In the genomic region with DNA sequence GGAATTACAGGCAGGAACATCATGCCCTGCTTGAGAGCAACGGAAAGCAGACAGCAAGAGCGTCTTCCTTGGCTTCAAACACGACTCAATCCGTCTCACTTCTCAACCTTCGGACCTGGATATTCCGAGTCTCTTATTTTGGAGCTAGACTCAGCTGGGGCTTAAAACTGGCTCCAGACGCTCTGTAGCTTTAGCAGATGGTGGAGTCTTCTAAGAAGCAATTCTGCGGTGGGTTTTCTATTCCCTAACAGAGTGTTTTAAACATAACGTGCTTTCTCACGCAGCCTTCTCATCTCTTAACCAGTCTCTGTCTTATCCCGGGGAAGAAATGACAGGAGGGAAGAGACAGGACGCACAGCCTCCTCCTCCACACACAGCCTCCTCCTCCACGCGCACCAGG, we compare ENCODE assay signal across 18 mouse cellular contexts. TPM values are rescaled to one million over a fixed set of nuclear protein-coding genes. Genes with fewer than 3 reads are reported as not detected.
A peak's percentile ranks its signal among the peaks of the same experiment; 100 is the strongest.
DNase-seq lines count a peak whose midpoint lies in the region; TF ChIP-seq lines count a peak whose summit lies in the region.
"Had no signal": no experiment of that assay in that cellular context is flagged by ENCODE, and none has a peak within 500 bp of the region (broad histone marks: within the 10 kb centered on the region; RNA-seq: fewer than 3 reads in every experiment).

No protein-coding gene starts in this region.

- no peak overlapping the region for H3K4me3 ChIP-seq in layer of hippocampus, adult 2 months
- H3K4me3 ChIP-seq: embryonic facial prominence, embryonic 12.5 days; heart, adult 2 months; heart, embryonic 12.5 days; hindbrain, embryonic 15.5 days had no signal

- peak; percentile 34 to 51 for DNase-seq in frontal cortex, adult 2 months (ENCODE audit: extremely low spot score in 1 of 2, low spot score in 1 of 2)
- no peak for DNase-seq in frontal cortex, postnatal 14 days (ENCODE audit: low spot score in 2 of 2)
- DNase-seq in layer of hippocampus, adult 2 months (ENCODE audit: low spot score in 2 of 2): no peak
- no peak for DNase-seq in layer of hippocampus, adult 9-10 months (ENCODE audit: low spot score)
- DNase-seq in right cerebral cortex, adult 18-20 months: peak; percentile 30
- no peak for DNase-seq in right cerebral cortex, postnatal 4 days
- DNase-seq in brain, adult 2 months (ENCODE audit: low read depth, low spot score): peak; percentile 43
- DNase-seq in lung, postnatal 4 days: no peak
- DNase-seq: adrenal gland, postnatal 10 days; cerebellum, adult 11-12 months; cerebellum, adult 9-10 months; cerebellum, postnatal 25 days; gastrocnemius, postnatal 36 days; heart, adult 2 months; heart, postnatal 36 days had no signal

- H3K27ac ChIP-seq in layer of hippocampus, adult 2 months: peak overlapping the region; percentile 39; the same call in 1 of the 2 replicates
- H3K27ac ChIP-seq: embryonic facial prominence, embryonic 12.5 days; heart, adult 2 months; hindbrain, embryonic 15.5 days had no signal

- no peak for TF ChIP-seq CTCF in layer of hippocampus, adult 2 months (conservative IDR thresholded peaks at IDR 0.05)

RNA-seq across cellular contexts. Expression of a gene that starts 3.3 kb away (rescaled TPM):
- 13.3 and 15.3 TPM in 2 replicates for polyA plus RNA-seq in frontal cortex, adult 2 months (2012; rRNA removed)
- total RNA-seq in layer of hippocampus, adult 2 months (2021): 10 to 100 TPM; 18.8 to 21.0 TPM

Comparison
In these comparisons a context has a peak if more than half of its experiments do, and no peak if none do; other contexts are left out.
1. DNase-seq: peak in frontal cortex, adult 2 months (2 of 2), right cerebral cortex, adult 18-20 months (single experiment) and brain, adult 2 months (single experiment); none in frontal cortex, postnatal 14 days (0 of 2), layer of hippocampus, adult 2 months (0 of 2), layer of hippocampus, adult 9-10 months (single experiment), right cerebral cortex, postnatal 4 days (single experiment) and lung, postnatal 4 days (0 of 2).